Mouse (Mus musculus) ES-E14 (cell line): Measurements from ENCODE around the gene Rmnd1.

Experiments
- CHD2 ChIP-seq: IDR thresholded peaks from 2 replicates; pipeline ENCODE4 v1.6.1; 2014; ENCODE audit warnings: mild to moderate bottlenecking, low read depth, low read length, inconsistent platforms
- ZC3H11A ChIP-seq: IDR thresholded peaks from 2 replicates; pipeline ENCODE4 v1.6.1; 2012; ENCODE audit warnings: low read depth, mild to moderate bottlenecking, inconsistent platforms, low read length, borderline replicate concordance

- TF ChIP-seq CHD2: no peak
- TF ChIP-seq ZC3H11A: no peak
Observed at GRCm38 (mm10) chr10:4469406-4469805, 37.2 kb upstream of the Rmnd1 start.
